Mouse (Mus musculus): ENCODE data around the gene B4galnt1. TPM values are rescaled to one million over a fixed set of nuclear protein-coding genes. Genes with fewer than 3 reads are reported as not detected.

B4galnt1 gene
- polyA plus RNA-seq, 1 experiment: 76.1 TPM

DNA sequence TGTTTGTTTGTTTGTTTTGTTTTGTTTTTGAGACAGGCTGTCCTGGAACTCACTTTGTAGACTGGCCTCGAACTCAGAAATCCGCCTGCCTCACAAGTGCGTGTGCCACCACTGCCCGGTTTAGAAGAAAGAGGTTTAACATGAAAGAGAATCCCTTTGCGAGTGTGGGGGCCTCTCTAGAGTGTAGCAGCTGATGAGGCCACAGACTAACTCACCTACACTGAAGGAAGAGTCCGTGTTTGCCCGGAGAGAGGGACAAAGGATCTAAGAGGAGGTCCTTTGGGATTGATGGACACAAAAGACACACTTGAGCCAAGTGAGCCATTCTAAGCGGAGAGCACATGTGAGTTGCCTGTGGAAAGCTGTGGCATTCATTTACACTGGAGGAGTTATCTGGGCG, 12.2 kb downstream of the B4galnt1 start:
- no peak for TF ChIP-seq GATA1 (IDR thresholded peaks at IDR 0.05; ENCODE audit: borderline replicate concordance, low read length)
- no peak for TF ChIP-seq FLI1 (IDR thresholded peaks at IDR 0.05; ENCODE audit: low read length)
- Histone ChIP-seq H3K4me1 (peaks cover 56% of the 10 kb centered on the region), H3K27me3 (replicated peaks) (peaks cover 76% of the 10 kb centered on the region), H3K9me3 (no peaks in the 10 kb centered on the region), H3K36me3 (replicated peaks; ENCODE audit: low read length) (peaks cover 16% of the 10 kb centered on the region), H3K4me3 (replicated peaks) (peak overlapping the region; percentile 92)

DNA sequence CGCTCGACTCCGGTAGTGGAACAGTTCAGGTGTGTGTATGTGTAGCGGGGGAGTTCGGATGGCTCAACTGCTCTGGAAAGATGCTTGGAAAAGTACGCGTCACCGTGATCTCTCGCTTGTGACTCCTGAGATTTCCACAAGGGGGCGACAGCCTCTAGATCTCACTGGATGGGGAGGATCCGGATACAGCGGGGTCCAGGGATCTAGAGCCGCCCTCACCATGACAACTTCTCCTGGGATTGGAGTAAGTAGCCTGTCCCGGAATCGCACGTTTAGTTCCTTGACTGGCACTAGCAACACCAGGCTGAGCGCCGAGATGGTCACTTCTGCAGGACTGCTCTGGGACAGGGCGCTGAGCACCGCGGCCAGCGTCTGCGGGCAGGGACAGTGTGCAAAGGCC, 12.7 kb downstream of the B4galnt1 start:
- H3K4me3 ChIP-seq (replicated peaks): peak overlapping the region; percentile 92
- no peaks in the 10 kb centered on the region for H3K9me3 ChIP-seq
- peaks cover 81% of the 10 kb centered on the region for H3K27me3 ChIP-seq (replicated peaks)
- TF ChIP-seq FLI1 (IDR thresholded peaks at IDR 0.05; ENCODE audit: low read length): no peak
- peaks cover 56% of the 10 kb centered on the region for H3K4me1 ChIP-seq
- peaks cover 13% of the 10 kb centered on the region for H3K36me3 ChIP-seq (replicated peaks; ENCODE audit: low read length)

DNA sequence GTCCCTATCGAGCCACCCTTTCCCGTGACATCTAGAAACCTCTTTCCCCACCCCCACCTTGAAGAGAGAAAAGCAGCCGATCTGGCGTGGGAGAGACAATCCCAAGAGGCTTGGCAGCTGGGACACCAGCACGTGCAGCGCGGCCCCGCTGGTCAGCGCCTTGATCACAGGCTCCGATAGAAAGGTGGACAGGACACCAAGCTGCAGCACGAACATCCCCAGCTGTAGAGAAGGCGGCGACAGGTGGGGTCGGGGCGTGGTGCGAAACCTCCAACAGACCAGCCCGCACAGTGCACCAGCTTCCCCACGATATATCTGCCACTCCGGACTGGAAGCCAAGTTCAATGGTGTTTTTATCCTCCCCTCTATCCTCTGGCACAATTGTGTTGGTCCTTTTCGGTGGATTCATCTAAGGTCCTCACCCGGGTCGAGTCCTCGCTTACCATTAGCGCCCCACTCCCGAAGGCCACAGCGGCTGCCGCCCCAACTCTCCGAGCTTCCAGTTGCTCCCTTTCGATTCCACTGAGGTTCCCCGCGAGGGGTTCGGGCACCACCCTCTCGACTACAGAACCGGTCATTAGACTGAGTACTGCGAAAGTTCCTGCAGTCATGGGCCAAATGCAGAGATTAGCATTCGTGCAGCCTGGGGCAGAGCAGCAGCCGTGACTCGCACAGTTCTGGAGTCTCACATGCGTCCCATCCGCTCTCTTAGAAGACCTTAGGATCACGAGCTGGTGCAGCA, 13.4 kb downstream of the B4galnt1 start:
- peaks cover 6% of the 10 kb centered on the region for H3K36me3 ChIP-seq (replicated peaks; ENCODE audit: low read length)
- H3K4me1 ChIP-seq: peaks cover 60% of the 10 kb centered on the region
- H3K9me3 ChIP-seq: no peaks in the 10 kb centered on the region
- peaks cover 86% of the 10 kb centered on the region for H3K27me3 ChIP-seq (replicated peaks)
- H3K4me3 ChIP-seq (replicated peaks): peak overlapping the region; percentile 92
- TF ChIP-seq FLI1 (IDR thresholded peaks at IDR 0.05; ENCODE audit: low read length) (no peak), GATA1 (IDR thresholded peaks at IDR 0.05; ENCODE audit: borderline replicate concordance, low read length) (no peak)

DNA sequence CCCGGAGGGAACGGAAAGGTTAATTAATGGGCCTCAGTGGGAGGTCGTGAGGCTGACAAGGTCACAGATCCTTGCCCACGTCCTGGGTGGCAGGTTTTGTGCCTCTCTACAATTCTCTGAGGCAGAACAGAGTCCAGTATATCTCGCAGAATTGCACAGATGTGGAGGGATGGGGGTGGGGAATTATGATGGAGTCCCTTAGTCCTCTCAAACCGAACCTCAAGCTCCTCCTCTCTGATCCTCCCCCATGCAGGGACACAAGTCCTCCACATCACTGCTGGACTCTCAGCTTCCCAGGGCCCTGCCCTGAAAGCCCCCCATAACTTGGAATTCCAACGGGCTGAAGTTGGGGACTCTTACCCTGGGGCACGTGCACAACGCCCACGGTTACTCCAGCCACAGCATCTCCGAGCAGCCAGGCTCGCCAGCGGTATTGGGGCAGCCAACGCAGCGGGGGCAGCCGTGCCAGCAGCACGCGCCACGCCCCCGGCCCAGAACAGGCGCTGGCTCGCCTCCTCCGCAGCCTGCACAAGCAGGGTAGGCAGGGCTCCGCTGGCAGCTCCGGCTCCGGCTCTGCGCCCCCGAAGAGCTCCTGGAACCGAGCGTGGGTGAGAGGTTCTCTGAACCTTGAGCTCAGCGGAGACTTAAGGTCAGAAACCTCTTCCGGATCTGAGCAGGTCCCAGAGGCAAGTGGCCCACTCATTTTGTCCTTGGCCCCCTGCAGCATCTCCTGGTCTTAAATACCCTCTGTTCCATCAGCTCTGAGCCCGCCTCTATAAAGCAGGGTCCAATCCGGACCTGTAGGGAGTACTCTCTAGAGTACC, 15.1 kb downstream of the B4galnt1 start, which contains the start of gene Slc26a10:
TSS of gene Slc26a10 (minus strand) at position 775 of the 824 bp plus-strand sequence.
- H3K9me3 ChIP-seq: no peaks in the 10 kb centered on the region
- no peak for TF ChIP-seq GATA1 (IDR thresholded peaks at IDR 0.05; ENCODE audit: borderline replicate concordance, low read length)
- no peak for TF ChIP-seq FLI1 (IDR thresholded peaks at IDR 0.05; ENCODE audit: low read length)
- peaks cover 93% of the 10 kb centered on the region for H3K27me3 ChIP-seq (replicated peaks)
- H3K36me3 ChIP-seq (replicated peaks; ENCODE audit: low read length): no peaks in the 10 kb centered on the region
- peaks cover 67% of the 10 kb centered on the region for H3K4me1 ChIP-seq
- peak within 1 kb of the TSS; percentile 80 for H3K4me3 ChIP-seq (replicated peaks)

DNA sequence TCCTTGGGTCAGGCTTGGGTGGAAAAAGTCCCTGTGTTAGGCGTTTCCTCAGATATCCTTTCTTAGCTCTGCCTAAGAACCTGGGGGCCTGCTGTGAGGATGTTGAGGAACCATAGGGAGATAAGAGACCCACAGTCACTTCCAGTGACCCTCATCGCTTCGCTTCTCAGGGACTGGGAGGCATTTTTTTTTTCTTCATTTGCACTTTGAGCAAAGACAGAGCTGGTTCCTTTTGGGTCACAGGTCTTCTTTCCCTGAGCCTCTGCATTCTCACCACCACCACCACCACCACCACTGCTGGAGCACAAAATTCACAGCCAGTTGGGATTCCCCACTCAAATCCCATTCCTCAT, 15.6 kb downstream of the B4galnt1 start:
- H3K36me3 ChIP-seq (replicated peaks; ENCODE audit: low read length): no peaks in the 10 kb centered on the region
- peaks cover 97% of the 10 kb centered on the region for H3K27me3 ChIP-seq (replicated peaks)
- H3K4me1 ChIP-seq: peaks cover 67% of the 10 kb centered on the region
- H3K9me3 ChIP-seq: no peaks in the 10 kb centered on the region
- TF ChIP-seq GATA1 (IDR thresholded peaks at IDR 0.05; ENCODE audit: borderline replicate concordance, low read length) (no peak), FLI1 (IDR thresholded peaks at IDR 0.05; ENCODE audit: low read length) (no peak)
- no peak overlapping the region for H3K4me3 ChIP-seq (replicated peaks)

DNA sequence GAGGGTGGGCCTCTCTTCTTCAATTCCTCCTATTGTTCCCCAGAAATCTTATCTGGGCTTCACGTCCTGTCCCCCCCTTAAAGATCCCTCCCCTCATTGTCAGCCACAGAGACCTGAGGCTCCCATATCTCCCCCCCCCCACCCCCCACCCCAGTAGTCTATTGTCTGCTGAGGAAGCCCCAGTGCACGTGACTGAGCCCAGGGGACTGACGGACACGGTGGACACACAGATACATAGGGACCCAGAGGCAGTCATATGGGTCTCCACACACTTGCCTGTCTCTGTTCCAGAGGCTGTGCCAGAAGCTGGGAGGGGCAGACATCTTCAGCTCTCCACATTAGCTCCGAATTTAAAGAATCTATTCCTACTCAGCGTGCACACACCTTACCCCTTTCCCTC, 16.5 kb downstream of the B4galnt1 start:
- H3K27me3 ChIP-seq (replicated peaks): peaks cover 96% of the 10 kb centered on the region

DNA sequence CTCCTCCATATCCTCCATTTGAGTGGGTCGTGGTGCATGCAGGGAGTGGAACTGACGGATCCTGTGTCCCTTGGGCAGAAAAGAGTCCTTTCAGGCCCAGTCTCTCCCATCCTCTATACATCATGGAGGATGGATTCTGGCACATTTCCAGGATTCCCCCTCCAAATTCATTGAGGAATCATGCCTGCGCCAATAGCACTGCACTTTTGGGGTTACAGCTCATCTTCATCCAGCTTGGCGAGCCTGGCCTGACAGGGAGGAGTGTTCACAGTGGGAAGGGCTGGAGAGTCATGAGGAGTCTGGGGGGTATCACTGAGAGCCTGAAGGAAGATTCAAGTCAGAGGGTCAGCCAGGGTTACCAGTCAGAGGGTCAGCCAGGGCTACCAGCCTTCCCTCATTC, 17.6 kb downstream of the B4galnt1 start:
- TF ChIP-seq FLI1 (IDR thresholded peaks at IDR 0.05; ENCODE audit: low read length): no peak
- no peak for TF ChIP-seq GATA1 (IDR thresholded peaks at IDR 0.05; ENCODE audit: borderline replicate concordance, low read length)
- peaks cover 11% of the 10 kb centered on the region for H3K9me3 ChIP-seq
- peaks cover 49% of the 10 kb centered on the region for H3K4me1 ChIP-seq
- H3K27me3 ChIP-seq (replicated peaks): peaks cover 98% of the 10 kb centered on the region
- H3K36me3 ChIP-seq (replicated peaks; ENCODE audit: low read length): no peaks in the 10 kb centered on the region
- no peak overlapping the region for H3K4me3 ChIP-seq (replicated peaks)

More for the DNA sequence above, 16.5 kb downstream of the B4galnt1 start:
- Histone ChIP-seq H3K9me3 (peaks cover 2% of the 10 kb centered on the region), H3K4me1 (peaks cover 60% of the 10 kb centered on the region), H3K36me3 (replicated peaks; ENCODE audit: low read length) (no peaks in the 10 kb centered on the region), H3K4me3 (replicated peaks) (no peak overlapping the region)
- TF ChIP-seq FLI1 (IDR thresholded peaks at IDR 0.05; ENCODE audit: low read length) (no peak), GATA1 (IDR thresholded peaks at IDR 0.05; ENCODE audit: borderline replicate concordance, low read length) (no peak)

DNA sequence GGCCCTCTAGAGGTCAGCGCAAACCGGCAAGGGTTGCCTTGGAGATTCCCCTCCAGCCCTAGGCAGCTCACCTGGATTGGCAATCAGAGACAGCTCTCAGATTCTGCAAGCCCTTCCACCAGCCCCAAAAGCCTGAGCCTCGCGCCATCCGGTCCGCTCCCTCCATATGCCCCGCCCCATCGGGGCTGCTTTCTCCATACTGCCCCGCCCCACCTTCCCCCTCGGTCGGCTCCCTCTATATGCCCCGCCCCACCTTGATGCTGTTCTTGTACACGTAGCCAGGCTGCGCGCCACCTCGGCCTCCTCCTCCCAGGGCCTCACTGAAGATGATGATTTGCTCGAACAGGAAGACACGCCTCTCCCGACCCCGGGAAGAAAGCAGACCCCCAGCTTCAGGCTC, 18.7 kb downstream of the B4galnt1 start:
- peaks cover 98% of the 10 kb centered on the region for H3K27me3 ChIP-seq (replicated peaks)
- TF ChIP-seq FLI1 (IDR thresholded peaks at IDR 0.05; ENCODE audit: low read length) (no peak), GATA1 (IDR thresholded peaks at IDR 0.05; ENCODE audit: borderline replicate concordance, low read length) (no peak)
- peaks cover 46% of the 10 kb centered on the region for H3K4me1 ChIP-seq
- peaks cover 11% of the 10 kb centered on the region for H3K9me3 ChIP-seq
- no peaks in the 10 kb centered on the region for H3K36me3 ChIP-seq (replicated peaks; ENCODE audit: low read length)
- H3K4me3 ChIP-seq (replicated peaks): no peak overlapping the region

DNA sequence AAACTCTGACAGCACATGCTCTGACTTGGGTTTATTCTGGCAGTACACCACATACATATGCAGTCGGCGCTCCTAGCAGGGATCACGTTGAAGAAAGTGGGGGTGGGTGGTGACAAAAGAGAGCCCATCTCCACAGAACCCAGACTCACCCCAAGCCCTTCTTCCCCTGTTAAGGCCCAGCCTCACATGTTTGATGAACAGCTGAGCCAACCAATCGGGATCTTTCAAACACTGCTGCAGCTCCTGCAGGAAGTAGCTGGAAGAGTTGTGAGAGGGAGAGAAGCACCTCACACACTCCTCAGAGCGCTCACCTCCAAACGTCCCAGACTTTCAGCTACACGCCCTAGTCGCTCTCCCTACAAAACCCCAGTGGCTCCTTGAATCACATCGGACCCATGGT, 20.1 kb downstream of the B4galnt1 start:
- H3K27me3 ChIP-seq (replicated peaks): peaks cover 98% of the 10 kb centered on the region
- H3K9me3 ChIP-seq: peaks cover 11% of the 10 kb centered on the region
- TF ChIP-seq FLI1 (IDR thresholded peaks at IDR 0.05; ENCODE audit: low read length): no peak
- no peak for TF ChIP-seq GATA1 (IDR thresholded peaks at IDR 0.05; ENCODE audit: borderline replicate concordance, low read length)
- H3K36me3 ChIP-seq (replicated peaks; ENCODE audit: low read length): no peaks in the 10 kb centered on the region
- no peak overlapping the region for H3K4me3 ChIP-seq (replicated peaks)
- H3K4me1 ChIP-seq: peaks cover 40% of the 10 kb centered on the region

DNA sequence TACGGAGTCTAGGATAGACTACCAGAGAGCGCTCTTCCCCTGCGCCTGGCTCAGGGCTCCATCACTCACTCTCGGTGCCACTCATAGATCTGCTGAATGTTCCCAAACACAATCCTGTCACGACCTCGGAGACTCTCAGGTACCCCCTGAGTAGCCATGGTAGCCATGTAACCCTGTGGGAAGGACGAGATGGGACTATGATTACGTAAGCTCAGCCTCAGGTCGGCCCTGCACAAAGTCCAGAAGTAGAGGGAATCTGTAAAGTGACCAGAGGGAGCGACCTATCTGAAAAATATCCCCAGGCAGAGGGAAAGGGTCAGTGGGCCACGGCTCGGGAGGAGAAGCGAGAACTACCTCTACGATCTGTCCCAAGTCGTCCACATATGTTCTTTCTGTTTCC, 20.5 kb downstream of the B4galnt1 start:
- Histone ChIP-seq H3K9me3 (peaks cover 11% of the 10 kb centered on the region), H3K27me3 (replicated peaks) (peaks cover 97% of the 10 kb centered on the region), H3K36me3 (replicated peaks; ENCODE audit: low read length) (peaks cover 2% of the 10 kb centered on the region), H3K4me3 (replicated peaks) (no peak overlapping the region), H3K4me1 (peaks cover 36% of the 10 kb centered on the region)
- no peak for TF ChIP-seq GATA1 (IDR thresholded peaks at IDR 0.05; ENCODE audit: borderline replicate concordance, low read length)
- no peak for TF ChIP-seq FLI1 (IDR thresholded peaks at IDR 0.05; ENCODE audit: low read length)
